In genomic region chr14:61603069-61603755, GRCm38 (mm10) we compare ENCODE assay signal across 13 mouse cellular contexts. TPM values are rescaled to one million over a fixed set of nuclear protein-coding genes. Genes with fewer than 3 reads are reported as not detected.
DNase-seq lines count a peak whose midpoint lies in the region; ATAC-seq and TF ChIP-seq lines count a peak whose summit lies in the region.
"Had no signal": no experiment of that assay in that cellular context is flagged by ENCODE, and none has a peak within 500 bp of the region (broad histone marks: within the 10 kb centered on the region; RNA-seq: fewer than 3 reads in every experiment).

No protein-coding gene starts in this region.

- ATAC-seq in embryonic facial prominence, embryonic 14.5 days (ENCODE audit: low read depth): no peak
- ATAC-seq in midbrain, embryonic 12.5 days (ENCODE audit: low FRiP score, low read depth): peak; percentile 80
- ATAC-seq in granulocyte monocyte progenitor cell, adult 5-6 weeks (replicated peaks; ENCODE audit: poor library complexity, severe bottlenecking): no peak

- H3K27ac ChIP-seq in embryonic facial prominence, embryonic 14.5 days (replicated peaks; ENCODE audit: low read depth, low read length): no peak overlapping the region
- no peak overlapping the region for H3K27ac ChIP-seq in embryonic facial prominence, embryonic 10.5 days (replicated peaks)
- H3K27ac ChIP-seq in midbrain, embryonic 12.5 days (replicated peaks): no peak overlapping the region
- H3K27ac ChIP-seq in midbrain, embryonic 10.5 days (replicated peaks): no peak overlapping the region
- H3K27ac ChIP-seq: embryonic facial prominence, embryonic 13.5 days; lung, embryonic 15.5 days had no signal

- 77% methylated on average over 8 of the region's 8 CpGs for WGBS in embryonic facial prominence, embryonic 14.5 days
- WGBS in embryonic facial prominence, embryonic 10.5 days: 83% methylated on average over 8 of the region's 8 CpGs
- 69% methylated on average over 8 of the region's 8 CpGs for WGBS in midbrain, embryonic 12.5 days
- 79% methylated on average over 8 of the region's 8 CpGs for WGBS in midbrain, embryonic 10.5 days

- no peak for TF ChIP-seq CTCF in brain, embryonic 14.5 days (IDR thresholded peaks at IDR 0.05; ENCODE audit: borderline replicate concordance, extremely low read depth, insufficient read depth, insufficient read length)

- H3K4me2 ChIP-seq in embryonic facial prominence, embryonic 14.5 days (ENCODE audit: low read depth, low read length): no peak overlapping the region
- no peak overlapping the region for H3K4me2 ChIP-seq in midbrain, embryonic 12.5 days (replicated peaks)
- H3K4me2 ChIP-seq: embryonic facial prominence, embryonic 13.5 days; lung, embryonic 15.5 days had no signal

- H3K27me3 ChIP-seq in embryonic facial prominence, embryonic 14.5 days (replicated peaks; ENCODE audit: control insufficient read depth, insufficient read depth, low read length): no peaks in the 10 kb centered on the region
- no peaks in the 10 kb centered on the region for H3K27me3 ChIP-seq in embryonic facial prominence, embryonic 10.5 days (replicated peaks; ENCODE audit: low read depth, poor library complexity, severe bottlenecking)
- no peaks in the 10 kb centered on the region; the same call in 1 of the 2 replicates for H3K27me3 ChIP-seq in midbrain, embryonic 12.5 days
- no peaks in the 10 kb centered on the region for H3K27me3 ChIP-seq in midbrain, embryonic 10.5 days (ENCODE audit: low read depth, poor library complexity, severe bottlenecking)
- H3K27me3 ChIP-seq: embryonic facial prominence, embryonic 13.5 days; lung, embryonic 15.5 days had no signal

- H3K9me3 ChIP-seq in embryonic facial prominence, embryonic 14.5 days (ENCODE audit: control insufficient read depth, low read length): no peaks in the 10 kb centered on the region
- H3K9me3 ChIP-seq in embryonic facial prominence, embryonic 10.5 days: no peaks in the 10 kb centered on the region
- no peaks in the 10 kb centered on the region for H3K9me3 ChIP-seq in midbrain, embryonic 12.5 days
- H3K9me3 ChIP-seq in midbrain, embryonic 10.5 days (replicated peaks): no peaks in the 10 kb centered on the region
- H3K9me3 ChIP-seq: embryonic facial prominence, embryonic 13.5 days; lung, embryonic 15.5 days had no signal

- peak; percentile 75 for DNase-seq in embryonic facial prominence, embryonic 14.5 days (ENCODE audit: low spot score)
- no peak for DNase-seq in embryonic facial prominence, embryonic 10.5 days (ENCODE audit: low spot score)
- DNase-seq in midbrain, embryonic 10.5 days (ENCODE audit: low spot score): no peak
- peak; percentile 83 for DNase-seq in brain, embryonic 14.5 days (ENCODE audit: low read depth)
- DNase-seq in retina, embryonic 14.5 days (ENCODE audit: low spot score): peak; percentile 15
- DNase-seq in cerebellum, postnatal 10 days: no peak
- DNase-seq: adrenal gland, postnatal 36 days; cerebellum, adult 8-10 months; thymus, postnatal 25 days had no signal

- no peak overlapping the region for H3K9ac ChIP-seq in embryonic facial prominence, embryonic 14.5 days (ENCODE audit: low read depth, low read length)
- no peak overlapping the region for H3K9ac ChIP-seq in midbrain, embryonic 12.5 days (replicated peaks)
- H3K9ac ChIP-seq: embryonic facial prominence, embryonic 13.5 days; lung, embryonic 15.5 days had no signal

- H3K36me3 ChIP-seq in embryonic facial prominence, embryonic 14.5 days (ENCODE audit: control insufficient read depth, insufficient read depth, low read length): peaks cover 41% of the 10 kb centered on the region
- peaks cover 36% of the 10 kb centered on the region for H3K36me3 ChIP-seq in embryonic facial prominence, embryonic 10.5 days (replicated peaks)
- peaks cover 27% of the 10 kb centered on the region for H3K36me3 ChIP-seq in midbrain, embryonic 12.5 days
- H3K36me3 ChIP-seq in midbrain, embryonic 10.5 days: peaks cover 24% of the 10 kb centered on the region

- no peak overlapping the region for H3K4me3 ChIP-seq in embryonic facial prominence, embryonic 14.5 days (ENCODE audit: low read depth, low read length)
- no peak overlapping the region for H3K4me3 ChIP-seq in embryonic facial prominence, embryonic 10.5 days
- no peak overlapping the region for H3K4me3 ChIP-seq in midbrain, embryonic 12.5 days
- no peak overlapping the region for H3K4me3 ChIP-seq in midbrain, embryonic 10.5 days
- H3K4me3 ChIP-seq: embryonic facial prominence, embryonic 13.5 days; lung, embryonic 15.5 days had no signal

- H3K4me1 ChIP-seq in embryonic facial prominence, embryonic 14.5 days (ENCODE audit: control insufficient read depth, insufficient read depth, low read length): peaks cover 12% of the 10 kb centered on the region; the same call in 1 of the 2 replicates
- H3K4me1 ChIP-seq in embryonic facial prominence, embryonic 10.5 days: peaks cover 11% of the 10 kb centered on the region
- peaks cover 19% of the 10 kb centered on the region for H3K4me1 ChIP-seq in midbrain, embryonic 12.5 days
- peaks cover 17% of the 10 kb centered on the region for H3K4me1 ChIP-seq in midbrain, embryonic 10.5 days

- no peak for TF ChIP-seq POLR2A in brain, embryonic 14.5 days (IDR thresholded peaks at IDR 0.05; ENCODE audit: borderline replicate concordance, extremely low read depth, insufficient read depth, insufficient read length, poor library complexity, severe bottlenecking)

RNA-seq across cellular contexts. Expression of gene Kcnrg, which starts 4.0 kb away (rescaled TPM):
- polyA plus RNA-seq in embryonic facial prominence, embryonic 14.5 days (2014; fragmentation: Nextera tagmentation; extraction: Ambion mirVana): 0.85 and 1.2 TPM in 2 replicates
- polyA plus RNA-seq in embryonic facial prominence, embryonic 10.5 days (2016; fragmentation: Nextera tagmentation; extraction: Ambion mirVana): 0.50 and 0.55 TPM in 2 replicates
- polyA plus RNA-seq in midbrain, embryonic 12.5 days (2016; fragmentation: Nextera tagmentation; extraction: Ambion mirVana): 2.3 and 2.4 TPM in 2 replicates
- 0.48 and 1.1 TPM in 2 replicates for polyA plus RNA-seq in midbrain, embryonic 10.5 days (2016; fragmentation: Nextera tagmentation; extraction: Ambion mirVana)
- polyA plus RNA-seq in brain, embryonic 14.5 days (2012; rRNA removed): 2.1 and 2.6 TPM in 2 replicates
- total RNA-seq in granulocyte monocyte progenitor cell, adult 5-6 weeks (2014; fragmentation: Nextera tagmentation): 0.79 TPM in 1 of 2 replicates, not detected in the other
- 0.17 and 0.31 TPM in 2 replicates for total RNA-seq in granulocyte monocyte progenitor cell, adult 5-6 weeks (2017)

RNA-seq across cellular contexts. Expression of gene Trim13, which starts 5.2 kb away (rescaled TPM):
- polyA plus RNA-seq in embryonic facial prominence, embryonic 14.5 days (2014; fragmentation: Nextera tagmentation; extraction: Ambion mirVana): 22.3 and 23.9 TPM in 2 replicates
- 14.4 and 15.1 TPM in 2 replicates for polyA plus RNA-seq in embryonic facial prominence, embryonic 10.5 days (2016; fragmentation: Nextera tagmentation; extraction: Ambion mirVana)
- 35.5 and 38.9 TPM in 2 replicates for polyA plus RNA-seq in midbrain, embryonic 12.5 days (2016; fragmentation: Nextera tagmentation; extraction: Ambion mirVana)
- polyA plus RNA-seq in midbrain, embryonic 10.5 days (2016; fragmentation: Nextera tagmentation; extraction: Ambion mirVana): 15.4 and 19.8 TPM in 2 replicates
- 27.7 and 32.6 TPM in 2 replicates for polyA plus RNA-seq in brain, embryonic 14.5 days (2012; rRNA removed)
- total RNA-seq in granulocyte monocyte progenitor cell, adult 5-6 weeks (2014; fragmentation: Nextera tagmentation): 6.9 and 19.0 TPM in 2 replicates
- total RNA-seq in granulocyte monocyte progenitor cell, adult 5-6 weeks (2017): 12.6 and 14.6 TPM in 2 replicates

RNA-seq across cellular contexts. Expression of gene Spryd7, which starts 46.5 kb away (rescaled TPM):
- 25.7 and 27.8 TPM in 2 replicates for polyA plus RNA-seq in embryonic facial prominence, embryonic 14.5 days (2014; fragmentation: Nextera tagmentation; extraction: Ambion mirVana)
- polyA plus RNA-seq in embryonic facial prominence, embryonic 10.5 days (2016; fragmentation: Nextera tagmentation; extraction: Ambion mirVana): 15.5 and 16.2 TPM in 2 replicates
- polyA plus RNA-seq in midbrain, embryonic 12.5 days (2016; fragmentation: Nextera tagmentation; extraction: Ambion mirVana): 17.0 and 17.7 TPM in 2 replicates
- 13.7 and 14.6 TPM in 2 replicates for polyA plus RNA-seq in midbrain, embryonic 10.5 days (2016; fragmentation: Nextera tagmentation; extraction: Ambion mirVana)
- 19.7 and 20.0 TPM in 2 replicates for polyA plus RNA-seq in brain, embryonic 14.5 days (2012; rRNA removed)
- 4.8 and 9.0 TPM in 2 replicates for total RNA-seq in granulocyte monocyte progenitor cell, adult 5-6 weeks (2014; fragmentation: Nextera tagmentation)
- 10.6 and 11.1 TPM in 2 replicates for total RNA-seq in granulocyte monocyte progenitor cell, adult 5-6 weeks (2017)

Comparison
In these comparisons a context has a peak if more than half of its experiments do, and no peak if none do; other contexts are left out.
1. DNase-seq: peak in embryonic facial prominence, embryonic 14.5 days (single experiment), brain, embryonic 14.5 days (single experiment) and retina, embryonic 14.5 days (single experiment); none in embryonic facial prominence, embryonic 10.5 days (single experiment), midbrain, embryonic 10.5 days (single experiment) and cerebellum, postnatal 10 days (0 of 2).